Mouse (Mus musculus): ENCODE data around the gene Sohlh2. TPM values are rescaled to one million over a fixed set of nuclear protein-coding genes. Genes with fewer than 3 reads are reported as not detected.

The Sohlh2 gene
- not detected in 2 replicates for polyA plus RNA-seq (2014; fragmentation: Nextera tagmentation; extraction: Ambion mirVana)

DNA sequence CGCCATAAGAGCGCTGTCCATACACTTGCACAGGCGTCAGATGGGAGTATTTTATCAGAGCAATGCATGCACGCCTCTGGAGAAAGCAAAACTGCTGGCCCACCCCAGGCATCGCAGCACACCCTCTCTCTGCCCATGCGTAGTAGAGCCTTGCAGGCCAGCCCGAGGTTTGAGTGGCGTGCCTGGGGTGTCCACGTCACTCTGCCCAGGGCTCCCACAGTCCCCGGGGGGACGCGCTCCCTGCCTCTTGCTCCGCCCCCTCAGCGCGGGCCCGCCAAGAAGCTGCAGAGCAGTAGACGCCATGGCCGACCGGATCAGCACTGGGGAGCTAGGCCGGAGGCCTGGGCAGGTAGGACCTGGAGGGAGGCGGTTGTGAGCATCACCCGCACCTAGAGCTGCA lies at the start of gene Sohlh2:
Gene Sohlh2, plus strand, starts transcription at position 263 of the 400 bp plus-strand sequence.
- H3K4me1 ChIP-seq (ENCODE audit: control insufficient read depth, insufficient read depth, low read length) = no peaks in the 10 kb centered on the region
- H3K4me3 ChIP-seq (ENCODE audit: low read depth, low read length) = no peak within 1 kb of the TSS
- no peak within 1 kb of the TSS for H3K9ac ChIP-seq (ENCODE audit: low read length)
- no peak within 1 kb of the TSS for H3K4me2 ChIP-seq (ENCODE audit: low read length)
- 92% methylated on average over 22 of the region's 22 CpGs for WGBS
- no peaks in the 10 kb centered on the region for H3K36me3 ChIP-seq (ENCODE audit: control insufficient read depth, insufficient read depth, low read length)
- no peaks in the 10 kb centered on the region for H3K9me3 ChIP-seq (replicated peaks; ENCODE audit: control insufficient read depth, low read length)
- ATAC-seq (no peak), DNase-seq (ENCODE audit: low spot score) (no peak)
- H3K27me3 ChIP-seq (replicated peaks; ENCODE audit: control insufficient read depth, insufficient read depth, low read length) = no peaks in the 10 kb centered on the region
- H3K27ac ChIP-seq (ENCODE audit: low read depth, low read length) = no peak within 1 kb of the TSS

DNA sequence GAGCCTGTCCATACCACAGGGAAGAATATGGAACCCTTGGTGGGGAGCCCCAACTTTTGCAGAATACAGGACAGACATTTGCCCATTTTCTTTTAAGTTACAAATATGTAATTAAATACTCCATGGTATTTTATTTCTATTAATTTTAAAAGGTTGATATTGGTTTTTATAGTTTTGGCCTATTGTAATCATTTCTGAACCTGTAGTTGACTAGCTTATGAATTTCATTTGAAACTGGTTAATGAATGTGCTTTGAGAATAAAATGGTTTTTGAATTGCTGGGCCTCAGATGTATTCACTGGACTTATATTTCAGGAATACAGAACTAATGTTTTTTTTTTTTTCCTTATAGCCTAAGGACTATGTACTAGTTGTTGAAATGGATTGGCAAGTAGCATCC lies 44.8 kb upstream of the Sohlh2 start, which contains the start of gene Ccdc169:
Gene Ccdc169, plus strand, starts transcription at position 301 of the 400 bp plus-strand sequence.
- DNase-seq (ENCODE audit: low spot score) (no peak), ATAC-seq (no peak)
- Histone ChIP-seq H3K4me3 (ENCODE audit: low read depth, low read length) (no peak within 1 kb of the TSS), H3K9ac (ENCODE audit: low read length) (no peak within 1 kb of the TSS), H3K27ac (ENCODE audit: low read depth, low read length) (no peak within 1 kb of the TSS), H3K9me3 (replicated peaks; ENCODE audit: control insufficient read depth, low read length) (no peaks in the 10 kb centered on the region), H3K36me3 (ENCODE audit: control insufficient read depth, insufficient read depth, low read length) (peaks cover 49% of the 10 kb centered on the region), H3K4me2 (ENCODE audit: low read length) (no peak within 1 kb of the TSS), H3K4me1 (ENCODE audit: control insufficient read depth, insufficient read depth, low read length) (no peaks in the 10 kb centered on the region), H3K27me3 (replicated peaks; ENCODE audit: control insufficient read depth, insufficient read depth, low read length) (no peaks in the 10 kb centered on the region)

DNA sequence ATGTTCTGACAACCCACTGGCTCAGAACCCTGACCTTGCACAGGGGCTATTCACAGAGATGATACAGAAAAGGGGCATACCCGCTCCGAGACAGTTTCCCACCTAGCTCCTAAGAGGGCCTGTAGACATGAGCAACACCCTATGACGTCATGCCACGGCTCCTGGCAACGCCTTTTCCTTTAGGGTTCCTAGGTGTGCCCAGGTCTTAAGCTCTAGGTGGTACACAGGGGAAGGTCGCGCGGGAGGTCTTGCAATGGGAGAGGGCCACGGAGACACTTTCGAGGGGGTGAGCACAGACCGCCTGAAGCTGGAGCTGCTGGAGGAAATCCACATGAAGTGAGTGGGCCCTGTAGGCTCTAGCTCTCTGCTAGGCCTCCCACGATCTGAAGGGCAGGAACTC lies 42.0 kb upstream of the Sohlh2 start:
- DNase-seq (ENCODE audit: low spot score) = no peak

DNA sequence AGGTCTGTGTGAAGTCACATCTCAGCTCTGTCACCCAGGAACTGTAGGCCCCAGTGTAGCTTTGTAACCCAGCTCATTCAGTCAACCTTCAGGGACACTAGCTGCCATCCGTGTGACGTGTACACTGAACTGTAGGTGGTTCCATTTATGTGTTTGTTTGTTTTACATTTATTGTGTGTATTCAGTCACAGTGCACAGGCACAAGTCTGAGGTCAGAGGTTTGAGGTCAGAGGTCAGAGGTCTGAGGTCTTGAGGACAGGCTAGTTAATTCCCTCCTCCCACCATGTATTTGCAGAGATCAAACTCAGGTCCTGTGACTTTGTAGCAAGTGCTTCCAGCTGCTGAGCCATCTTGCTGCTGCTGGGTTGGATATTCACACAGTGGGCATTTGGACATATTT lies 40.4 kb upstream of the Sohlh2 start:
- DNase-seq (ENCODE audit: low spot score) (no peak), ATAC-seq (no peak)
- whole genome bisulfite sequencing = 89% methylated on average over 2 of the region's 2 CpGs
- no peak overlapping the region for H3K9ac ChIP-seq (ENCODE audit: low read length)
- H3K27ac ChIP-seq (ENCODE audit: low read depth, low read length) = no peak overlapping the region
- H3K4me2 ChIP-seq (ENCODE audit: low read length) = no peak overlapping the region
- H3K27me3 ChIP-seq (replicated peaks; ENCODE audit: control insufficient read depth, insufficient read depth, low read length) = no peaks in the 10 kb centered on the region
- H3K4me3 ChIP-seq (ENCODE audit: low read depth, low read length) = no peak overlapping the region
- H3K9me3 ChIP-seq (replicated peaks; ENCODE audit: control insufficient read depth, low read length) = no peaks in the 10 kb centered on the region
- H3K4me1 ChIP-seq (ENCODE audit: control insufficient read depth, insufficient read depth, low read length) = no peaks in the 10 kb centered on the region
- H3K36me3 ChIP-seq (ENCODE audit: control insufficient read depth, insufficient read depth, low read length) = peaks cover 19% of the 10 kb centered on the region; the same call in 1 of the 2 replicates

More for the DNA sequence above, 42.0 kb upstream of the Sohlh2 start:
- Histone ChIP-seq H3K27ac (ENCODE audit: low read depth, low read length) (no peak overlapping the region), H3K9ac (ENCODE audit: low read length) (no peak overlapping the region), H3K4me3 (ENCODE audit: low read depth, low read length) (no peak overlapping the region), H3K9me3 (replicated peaks; ENCODE audit: control insufficient read depth, low read length) (no peaks in the 10 kb centered on the region), H3K27me3 (replicated peaks; ENCODE audit: control insufficient read depth, insufficient read depth, low read length) (no peaks in the 10 kb centered on the region), H3K4me2 (ENCODE audit: low read length) (no peak overlapping the region), H3K36me3 (ENCODE audit: control insufficient read depth, insufficient read depth, low read length) (peaks cover 31% of the 10 kb centered on the region), H3K4me1 (ENCODE audit: control insufficient read depth, insufficient read depth, low read length) (no peaks in the 10 kb centered on the region)
- ATAC-seq = no peak
- 90% methylated on average over 12 of the region's 12 CpGs for WGBS

DNA sequence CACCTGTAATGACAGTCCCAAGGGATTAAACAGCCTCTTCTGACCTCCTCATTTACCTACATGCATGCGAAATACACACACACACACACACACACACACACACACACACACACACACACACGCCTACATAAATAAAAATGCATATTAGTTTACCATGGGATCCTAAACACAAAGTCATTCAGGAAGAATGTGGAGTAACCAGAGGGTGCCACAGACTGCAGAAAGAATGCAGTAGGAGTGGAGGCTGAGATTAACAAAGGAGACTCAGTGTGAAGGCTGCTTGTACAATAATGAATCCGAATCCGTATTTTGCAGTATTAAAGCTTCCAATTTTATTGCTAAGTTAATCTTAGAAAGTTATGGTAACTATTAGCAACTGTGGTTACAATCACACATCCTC lies 36.9 kb upstream of the Sohlh2 start:
- H3K36me3 ChIP-seq (ENCODE audit: control insufficient read depth, insufficient read depth, low read length) = no peaks in the 10 kb centered on the region
- DNase-seq (ENCODE audit: low spot score) (no peak), ATAC-seq (no peak)
- no peaks in the 10 kb centered on the region for H3K4me1 ChIP-seq (ENCODE audit: control insufficient read depth, insufficient read depth, low read length)
- no peaks in the 10 kb centered on the region for H3K27me3 ChIP-seq (replicated peaks; ENCODE audit: control insufficient read depth, insufficient read depth, low read length)
- no peaks in the 10 kb centered on the region for H3K9me3 ChIP-seq (replicated peaks; ENCODE audit: control insufficient read depth, low read length)
- H3K27ac ChIP-seq (ENCODE audit: low read depth, low read length) = no peak overlapping the region
- no peak overlapping the region for H3K9ac ChIP-seq (ENCODE audit: low read length)
- H3K4me2 ChIP-seq (ENCODE audit: low read length) = no peak overlapping the region
- H3K4me3 ChIP-seq (ENCODE audit: low read depth, low read length) = no peak overlapping the region
- WGBS = 70% methylated on average over 4 of the region's 4 CpGs

DNA sequence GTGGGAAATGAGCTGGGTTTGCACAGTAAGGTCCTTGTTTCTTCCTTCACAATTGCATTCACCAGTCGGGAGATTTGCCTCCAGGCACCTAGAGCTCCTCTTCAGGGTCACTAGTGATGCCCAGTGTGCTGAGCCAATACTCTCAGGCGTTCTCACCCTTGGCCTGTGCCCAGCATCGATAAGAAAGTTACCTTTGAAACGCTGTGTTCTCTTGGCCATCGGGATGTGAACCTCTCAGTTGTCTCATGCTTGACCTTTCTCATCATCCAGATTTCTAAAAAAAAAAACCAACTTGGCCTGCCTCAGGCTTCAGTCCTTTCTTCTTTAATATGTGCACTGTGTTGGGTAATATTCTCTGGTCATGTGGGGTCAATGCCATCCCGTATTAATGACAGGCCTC lies 35.4 kb upstream of the Sohlh2 start:
- DNase-seq (ENCODE audit: low spot score) (no peak), ATAC-seq (no peak)
- Histone ChIP-seq H3K4me1 (ENCODE audit: control insufficient read depth, insufficient read depth, low read length) (no peaks in the 10 kb centered on the region), H3K4me2 (ENCODE audit: low read length) (no peak overlapping the region), H3K27ac (ENCODE audit: low read depth, low read length) (no peak overlapping the region), H3K9me3 (replicated peaks; ENCODE audit: control insufficient read depth, low read length) (no peaks in the 10 kb centered on the region), H3K9ac (ENCODE audit: low read length) (no peak overlapping the region), H3K4me3 (ENCODE audit: low read depth, low read length) (no peak overlapping the region), H3K27me3 (replicated peaks; ENCODE audit: control insufficient read depth, insufficient read depth, low read length) (no peaks in the 10 kb centered on the region), H3K36me3 (ENCODE audit: control insufficient read depth, insufficient read depth, low read length) (no peaks in the 10 kb centered on the region)
- 83% methylated on average over 6 of the region's 6 CpGs for WGBS

DNA sequence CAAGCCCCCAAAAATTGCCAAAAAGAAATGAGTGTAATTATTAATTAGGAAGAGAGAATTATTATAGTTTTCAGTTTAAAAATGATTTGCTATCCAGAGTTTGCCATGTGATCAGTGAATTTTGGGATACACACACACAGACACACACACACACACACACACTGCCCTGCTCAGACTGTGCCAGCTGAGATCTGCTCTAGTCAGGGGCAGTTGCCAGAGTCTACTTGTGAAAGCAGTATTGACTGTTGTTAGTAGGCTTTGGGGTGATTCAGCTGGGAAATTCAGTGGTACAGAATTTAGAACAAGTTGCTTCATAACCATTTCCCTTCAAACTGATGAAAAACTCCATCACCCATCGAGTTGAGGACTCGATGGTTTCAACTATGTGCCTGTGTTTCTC lies 34.7 kb upstream of the Sohlh2 start:
- 89% methylated on average over 2 of the region's 2 CpGs for WGBS

DNA sequence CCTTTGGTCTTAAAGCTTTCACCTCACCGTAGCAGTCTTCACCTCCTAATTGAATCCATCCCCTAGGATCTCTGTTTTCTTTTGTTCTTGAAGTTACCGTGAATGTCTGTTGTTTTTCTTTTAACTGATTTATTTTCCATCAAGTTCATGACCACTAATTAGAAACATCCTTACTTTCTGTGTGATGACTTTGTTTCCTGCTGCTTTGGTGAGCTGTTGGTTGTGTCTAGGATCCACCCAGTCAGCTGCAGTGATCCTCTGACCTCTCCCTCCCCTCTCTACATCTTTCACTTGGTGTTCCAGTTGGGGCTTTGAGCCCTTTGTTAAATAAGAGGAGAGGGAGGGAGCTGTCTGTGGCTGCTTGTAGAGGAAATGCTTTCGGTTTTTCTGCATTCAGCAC lies 33.7 kb upstream of the Sohlh2 start:
- no peak overlapping the region for H3K4me3 ChIP-seq (ENCODE audit: low read depth, low read length)
- ATAC-seq = no peak
- WGBS = 29% methylated on average over 3 of the region's 3 CpGs

More for the DNA sequence above, 34.7 kb upstream of the Sohlh2 start:
- Histone ChIP-seq H3K36me3 (ENCODE audit: control insufficient read depth, insufficient read depth, low read length) (no peaks in the 10 kb centered on the region), H3K27ac (ENCODE audit: low read depth, low read length) (no peak overlapping the region), H3K4me3 (ENCODE audit: low read depth, low read length) (no peak overlapping the region), H3K9me3 (replicated peaks; ENCODE audit: control insufficient read depth, low read length) (no peaks in the 10 kb centered on the region), H3K4me1 (ENCODE audit: control insufficient read depth, insufficient read depth, low read length) (no peaks in the 10 kb centered on the region), H3K4me2 (ENCODE audit: low read length) (no peak overlapping the region), H3K27me3 (replicated peaks; ENCODE audit: control insufficient read depth, insufficient read depth, low read length) (no peaks in the 10 kb centered on the region), H3K9ac (ENCODE audit: low read length) (no peak overlapping the region)
- no peak for ATAC-seq
- no peak for DNase-seq (ENCODE audit: low spot score)

DNA sequence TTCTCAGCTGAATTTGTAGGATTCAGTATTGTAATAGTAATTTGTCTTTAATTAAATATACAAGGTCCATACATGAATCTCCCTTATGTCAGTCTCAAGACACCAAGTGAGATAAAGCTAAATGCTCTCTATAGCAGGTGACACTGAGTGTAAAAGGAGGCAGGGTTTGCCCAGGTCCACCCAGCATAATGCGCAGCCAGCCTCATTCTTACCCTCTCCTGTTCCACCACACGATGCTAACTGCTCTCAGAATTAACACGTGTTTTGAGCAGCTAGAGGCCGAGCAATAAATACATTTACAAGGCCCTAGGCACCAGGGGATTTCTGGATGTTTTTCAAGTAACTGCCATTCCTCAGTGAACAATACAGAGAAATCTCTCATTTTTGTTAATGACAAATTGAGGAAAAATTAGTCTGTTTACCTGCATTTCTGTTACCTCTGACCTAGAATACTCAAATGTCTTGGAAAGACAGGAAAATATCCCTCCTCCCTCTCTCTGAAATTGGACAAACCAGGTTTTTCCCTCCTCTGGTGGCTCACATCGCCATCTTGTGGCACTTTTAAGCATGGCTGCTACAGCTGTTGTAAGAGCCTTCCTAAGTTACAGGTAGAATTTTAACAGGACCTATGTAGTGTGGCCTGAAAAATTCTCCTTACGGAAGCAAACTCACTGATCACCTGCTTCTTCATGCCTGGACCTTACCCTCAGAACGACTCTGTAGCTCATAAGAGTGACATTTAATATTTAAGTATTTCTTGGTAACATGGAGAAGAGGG lies 30.0 kb upstream of the Sohlh2 start:
- Histone ChIP-seq H3K27me3 (replicated peaks; ENCODE audit: control insufficient read depth, insufficient read depth, low read length) (no peaks in the 10 kb centered on the region), H3K4me2 (ENCODE audit: low read length) (no peak overlapping the region), H3K4me3 (ENCODE audit: low read depth, low read length) (no peak overlapping the region), H3K4me1 (ENCODE audit: control insufficient read depth, insufficient read depth, low read length) (no peaks in the 10 kb centered on the region), H3K27ac (ENCODE audit: low read depth, low read length) (no peak overlapping the region), H3K9ac (ENCODE audit: low read length) (no peak overlapping the region), H3K9me3 (replicated peaks; ENCODE audit: control insufficient read depth, low read length) (no peaks in the 10 kb centered on the region), H3K36me3 (ENCODE audit: control insufficient read depth, insufficient read depth, low read length) (no peaks in the 10 kb centered on the region)
- peak; percentile 81 for DNase-seq (ENCODE audit: low spot score)
- 49% methylated on average over 7 of the region's 7 CpGs for WGBS
- 0 out of 2 replicates have a peak, but pooled peaks have one; percentile 6 for ATAC-seq

More for the DNA sequence above, 33.7 kb upstream of the Sohlh2 start:
- no peak for DNase-seq (ENCODE audit: low spot score)
- H3K9me3 ChIP-seq (replicated peaks; ENCODE audit: control insufficient read depth, low read length) = no peaks in the 10 kb centered on the region
- no peaks in the 10 kb centered on the region for H3K36me3 ChIP-seq (ENCODE audit: control insufficient read depth, insufficient read depth, low read length)
- no peak overlapping the region for H3K27ac ChIP-seq (ENCODE audit: low read depth, low read length)
- H3K27me3 ChIP-seq (replicated peaks; ENCODE audit: control insufficient read depth, insufficient read depth, low read length) = no peaks in the 10 kb centered on the region
- no peak overlapping the region for H3K4me2 ChIP-seq (ENCODE audit: low read length)
- no peak overlapping the region for H3K9ac ChIP-seq (ENCODE audit: low read length)
- H3K4me1 ChIP-seq (ENCODE audit: control insufficient read depth, insufficient read depth, low read length) = no peaks in the 10 kb centered on the region

Data from forebrain, embryonic 14.5 days (tissue).